Mouse (Mus musculus) intestine, postnatal 0 days (tissue): ENCODE measurements around the gene Osbp. TPM values are rescaled to one million over a fixed set of nuclear protein-coding genes. Genes with fewer than 3 reads are reported as not detected.

Experiments used
- ATAC-seq: fragments of 200-750 bp; cut with Nextera tagmentation; 2 replicates; pipeline ENCODE4 v1.8.0; 2017; ENCODE audit warnings: mild to moderate bottlenecking, moderate TSS enrichment, moderate library complexity
- H3K27ac ChIP-seq: fragments of 300-500 bp; sonication (generic); 2 replicates; pipeline ENCODE4 v1.5.1; 2014; ENCODE audit warnings: mild to moderate bottlenecking, low read depth, low read length, moderate library complexity
- H3K27me3 ChIP-seq: fragments of 300-500 bp; sonication (generic); replicated peaks from 2 replicates; pipeline ENCODE4 v1.6.1; 2014; ENCODE audit warnings: low read length, mixed read lengths; ENCODE audit not compliant: control insufficient read depth, insufficient read depth
- H3K36me3 ChIP-seq: fragments of 300-500 bp; sonication (generic); 2 replicates; pipeline ENCODE4 v1.6.1; 2014; ENCODE audit warnings: mild to moderate bottlenecking, moderate library complexity; ENCODE audit not compliant: control insufficient read depth, insufficient read depth
- H3K4me1 ChIP-seq: fragments of 300-500 bp; sonication (generic); replicated peaks from 2 replicates; pipeline ENCODE4 v1.6.1; 2014; ENCODE audit warnings: antibody characterized with exemption, low read length, mixed read lengths; ENCODE audit not compliant: control insufficient read depth, insufficient read depth
- H3K4me2 ChIP-seq: fragments of 300-500 bp; sonication (generic); replicated peaks from 2 replicates; pipeline ENCODE4 v1.6.1; 2014; ENCODE audit warnings: low read depth, mild to moderate bottlenecking, moderate library complexity
- H3K4me3 ChIP-seq: fragments of 300-500 bp; sonication (generic); 2 replicates; pipeline ENCODE4 v1.5.1; 2014; ENCODE audit warnings: low read depth, low read length
- H3K9ac ChIP-seq: fragments of 300-500 bp; sonication (generic); 2 replicates; pipeline ENCODE4 v1.6.1; 2014; ENCODE audit warnings: mild to moderate bottlenecking, low read depth, low read length
- H3K9me3 ChIP-seq: fragments of 300-500 bp; sonication (generic); 2 replicates; pipeline ENCODE4 v1.6.1; 2016; ENCODE audit warnings: mixed run types; ENCODE audit not compliant: control insufficient read depth
- CTCF ChIP-seq: sonication (generic); IDR thresholded peaks from 2 replicates; pipeline ENCODE4 v1.5.1; 2016; ENCODE audit warnings: low read depth, mild to moderate bottlenecking, control low read depth, antibody characterized with exemption, moderate library complexity
- WGBS: fragments of 180-500 bp; shearing (Covaris S2); extraction: QIAGEN DNeasy Blood & Tissue Kit; methylation state at CpG from one replicate; pipeline ENCODE4 v1.1.7; 2014; 5-methylcytosine and 5-hydroxymethylcytosine counted together
- polyA plus RNA-seq: library from polyadenylated mRNA; unstranded; fragments of >200 nt; fragmentation: Nextera tagmentation; extraction: Ambion mirVana; gene quantifications from 2 replicates; pipeline ENCODE4 v1.2.1, GENCODE M21; 2015

Osbp gene
- polyA plus RNA-seq, 1 experiment from 2014 or later: 6.2 TPM

- H3K27ac ChIP-seq: peak overlapping the region; percentile 80
- peak; percentile 84 for ATAC-seq
These were observed 29.1 kb downstream of the Osbp start for GRCm38 (mm10) chr19:11994703-11995431.

GRCm38 (mm10) chr19:11995722-11996448, 30.1 kb downstream of the Osbp start:
- H3K27ac ChIP-seq: peak overlapping the region; percentile 80
- ATAC-seq: peak; percentile 89
- no peak for TF ChIP-seq CTCF
- 0 out of 2 replicates have a peak, but pooled peaks cover 4% of the 10 kb centered on the region for H3K4me1 ChIP-seq
- H3K9ac ChIP-seq: no peak overlapping the region
- no peaks in the 10 kb centered on the region for H3K9me3 ChIP-seq
- 49% methylated on average over 2 of the region's 2 CpGs for WGBS
- peaks cover 19% of the 10 kb centered on the region for H3K36me3 ChIP-seq
- H3K27me3 ChIP-seq: no peaks in the 10 kb centered on the region
- H3K4me3 ChIP-seq: no peak overlapping the region
- no peak overlapping the region for H3K4me2 ChIP-seq

More at GRCm38 (mm10) chr19:11994703-11995431, 29.1 kb downstream of the Osbp start:
- 0 out of 2 replicates have a peak, but pooled peaks cover 4% of the 10 kb centered on the region for H3K4me1 ChIP-seq
- peaks cover 25% of the 10 kb centered on the region for H3K36me3 ChIP-seq
- no peaks in the 10 kb centered on the region for H3K9me3 ChIP-seq
- no peak overlapping the region for H3K4me2 ChIP-seq
- H3K4me3 ChIP-seq: no peak overlapping the region
- no peak for TF ChIP-seq CTCF
- WGBS: 63% methylated on average over 6 of the region's 6 CpGs
- no peak overlapping the region for H3K9ac ChIP-seq
- H3K27me3 ChIP-seq: no peaks in the 10 kb centered on the region

GRCm38 (mm10) chr19:12001686-12002085, 35.9 kb downstream of the Osbp start:
- Histone ChIP-seq H3K4me2 (no peak overlapping the region), H3K36me3 (no peaks in the 10 kb centered on the region)
- 25% methylated on average over 3 of the region's 3 CpGs for WGBS

GRCm38 (mm10) chr19:12002125-12002524, 36.4 kb downstream of the Osbp start:
- H3K4me1 ChIP-seq: no peaks in the 10 kb centered on the region
- no peak for TF ChIP-seq CTCF
- peak overlapping the region; percentile 7; the same call in 1 of the 2 replicates for H3K4me2 ChIP-seq
- no peak overlapping the region for H3K4me3 ChIP-seq
- no peak overlapping the region for H3K9ac ChIP-seq
- no peaks in the 10 kb centered on the region for H3K9me3 ChIP-seq
- 6% methylated on average over 11 of the region's 11 CpGs for WGBS
- H3K36me3 ChIP-seq: no peaks in the 10 kb centered on the region
- H3K27me3 ChIP-seq: no peaks in the 10 kb centered on the region
- no peak overlapping the region for H3K27ac ChIP-seq
- ATAC-seq: no peak

More at GRCm38 (mm10) chr19:12001686-12002085, 35.9 kb downstream of the Osbp start:
- no peak overlapping the region for H3K9ac ChIP-seq
- H3K27me3 ChIP-seq: no peaks in the 10 kb centered on the region
- no peak overlapping the region for H3K27ac ChIP-seq
- TF ChIP-seq CTCF: no peak
- H3K4me3 ChIP-seq: no peak overlapping the region
- no peaks in the 10 kb centered on the region for H3K4me1 ChIP-seq
- ATAC-seq: no peak
- no peaks in the 10 kb centered on the region for H3K9me3 ChIP-seq

GRCm38 (mm10) chr19:12002791-12003190, 37.0 kb downstream of the Osbp start:
- H3K27ac ChIP-seq: no peak overlapping the region
- no peak overlapping the region for H3K4me3 ChIP-seq
- no peaks in the 10 kb centered on the region for H3K9me3 ChIP-seq
- whole genome bisulfite sequencing: 55% methylated on average over 14 of the region's 14 CpGs
- H3K4me2 ChIP-seq: no peak overlapping the region
- no peak overlapping the region for H3K9ac ChIP-seq
- no peaks in the 10 kb centered on the region for H3K27me3 ChIP-seq
- ATAC-seq: no peak
- no peaks in the 10 kb centered on the region for H3K4me1 ChIP-seq
- H3K36me3 ChIP-seq: no peaks in the 10 kb centered on the region
- no peak for TF ChIP-seq CTCF

- Histone ChIP-seq H3K4me2 (no peak overlapping the region), H3K36me3 (no peaks in the 10 kb centered on the region), H3K27ac (peak overlapping the region; percentile 35; the same call in 1 of the 2 replicates), H3K9me3 (no peaks in the 10 kb centered on the region), H3K27me3 (no peaks in the 10 kb centered on the region), H3K4me1 (no peaks in the 10 kb centered on the region), H3K4me3 (no peak overlapping the region), H3K9ac (no peak overlapping the region)
- no peak for ATAC-seq
- TF ChIP-seq CTCF: no peak
- 90% methylated on average over 2 of the region's 2 CpGs for WGBS
These were observed 37.8 kb downstream of the Osbp start for GRCm38 (mm10) chr19:12003568-12003967.
